Mouse (Mus musculus) layer of hippocampus, postnatal 25 days (tissue): ENCODE results near the gene Maml3. TPM values are rescaled to one million over a fixed set of nuclear protein-coding genes. Genes with fewer than 3 reads are reported as not detected.

Experiments
- DNase-seq, 2 experiments: peaks; one replicate each; pipeline ENCODE4 v3.0.0; 2022; ENCODE audit warnings: mixed read lengths in 2 of 2, low spot score in 1 of 2; ENCODE audit errors: extremely low spot score in 1 of 2
- total RNA-seq, 2 experiments: library from RNA; stranded (reverse); gene quantifications; 2 replicates each; pipeline ENCODE4 v1.2.3; 2021

Gene Maml3
- total RNA-seq, 2 experiments from 2014 or later: 7.3 to 10.0 TPM

GRCm38 (mm10) chr3:51764175-51764574 is 340.7 kb downstream of the Maml3 start:
- no peak for DNase-seq

- no peak for DNase-seq
These were observed 342.0 kb downstream of the Maml3 start for GRCm38 (mm10) chr3:51762900-51763299.

DNA sequence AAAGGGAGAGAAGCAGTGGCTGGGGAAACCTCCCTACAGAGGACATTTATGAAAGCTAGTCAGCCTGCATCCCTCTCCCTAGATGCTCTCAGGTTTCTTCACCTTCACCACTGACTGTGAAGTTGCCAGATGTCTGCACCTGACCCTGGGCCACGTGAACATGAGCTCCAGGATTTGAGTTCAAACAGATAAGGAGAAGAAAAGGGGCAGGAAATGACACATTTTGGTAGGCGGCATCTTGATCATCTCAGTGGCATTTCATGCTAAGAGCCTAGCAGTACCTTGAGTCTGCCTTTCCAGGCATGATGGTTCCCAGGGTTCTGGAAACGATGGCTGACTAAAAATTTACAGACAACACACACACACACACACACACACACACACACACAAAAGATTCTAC is 345.3 kb downstream of the Maml3 start:
- no peak for DNase-seq

- no peak for DNase-seq
These were observed 347.8 kb downstream of the Maml3 start for GRCm38 (mm10) chr3:51757032-51757431.

DNA sequence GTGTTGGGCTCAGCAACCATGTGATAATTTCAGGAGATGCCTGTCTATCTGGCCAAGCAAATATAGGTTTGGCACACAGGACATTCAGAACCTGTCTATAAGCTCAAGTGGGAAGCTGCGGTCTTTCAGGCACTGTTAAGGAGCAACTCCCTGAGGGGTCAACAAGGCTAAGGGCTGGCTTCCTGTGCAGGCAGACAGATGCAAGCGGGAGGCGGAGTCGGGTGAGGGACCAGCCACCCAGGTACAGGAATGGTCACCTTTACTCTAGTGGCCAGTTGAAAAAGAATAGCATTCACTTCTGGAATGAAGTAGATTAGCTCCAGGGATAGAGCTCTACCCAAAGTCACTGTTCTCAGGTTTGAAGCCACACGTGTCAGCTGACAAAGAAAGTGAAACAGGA is 348.6 kb downstream of the Maml3 start:
- DNase-seq: no peak

- no peak for DNase-seq
These were observed 351.6 kb downstream of the Maml3 start for GRCm38 (mm10) chr3:51753262-51753661.

DNA sequence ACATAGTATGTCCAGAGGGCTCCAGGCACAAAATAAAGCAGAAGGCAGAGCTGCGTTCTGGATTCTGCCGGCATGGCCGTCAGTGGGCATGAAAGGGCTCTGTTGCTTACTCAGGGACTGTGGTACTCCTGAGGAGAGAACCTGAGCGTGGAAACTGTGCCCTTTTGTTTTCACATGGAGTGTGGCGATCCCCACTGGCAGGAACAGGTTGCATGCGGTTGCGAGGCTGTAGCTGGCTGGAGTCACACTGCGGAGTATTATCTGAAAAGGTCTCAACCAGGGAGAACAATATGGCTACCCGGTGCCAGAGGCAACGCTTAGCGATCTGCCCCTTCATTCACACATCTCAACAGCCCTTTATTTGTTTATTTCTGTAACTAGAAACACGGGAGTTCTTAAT is 353.4 kb downstream of the Maml3 start:
- DNase-seq: no peak

DNA sequence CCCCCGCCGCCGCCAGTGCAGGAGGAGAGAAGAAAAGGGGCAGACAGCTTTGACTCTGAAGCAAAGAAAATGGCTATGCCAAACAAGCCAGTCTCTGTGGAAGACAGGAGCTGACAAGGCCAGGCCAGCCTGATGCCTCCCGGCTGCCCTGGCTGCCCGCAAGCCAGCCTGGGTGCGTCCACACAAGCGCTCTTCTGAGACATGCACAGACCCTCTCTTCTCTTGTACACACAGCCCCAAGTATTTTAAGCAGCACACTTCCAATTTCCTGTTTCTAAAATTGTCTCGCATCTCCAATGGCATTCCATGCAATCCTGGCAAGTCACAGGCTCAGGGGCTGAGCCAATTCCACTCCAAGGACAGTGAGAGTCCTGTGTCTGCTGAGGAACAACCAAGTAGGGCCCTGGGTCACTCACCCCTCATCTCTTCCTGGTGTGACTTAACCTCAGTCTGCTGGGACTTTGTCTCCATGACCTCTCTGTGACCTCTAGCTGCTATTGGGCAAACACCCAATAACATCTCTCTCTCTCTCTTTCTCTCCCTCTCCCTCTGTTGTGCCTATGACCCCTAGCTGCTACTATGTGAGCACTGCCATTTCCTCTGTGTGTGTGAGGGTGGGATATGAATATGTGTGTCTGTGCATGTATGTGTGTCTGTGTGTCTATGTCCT is 354.9 kb downstream of the Maml3 start:
- no peak for DNase-seq

- no peak for DNase-seq
These were observed 355.5 kb downstream of the Maml3 start for GRCm38 (mm10) chr3:51749421-51749811.

- no peak for DNase-seq
These were observed 356.2 kb downstream of the Maml3 start for GRCm38 (mm10) chr3:51748436-51749376.

- no peak for DNase-seq
These were observed 358.1 kb downstream of the Maml3 start for GRCm38 (mm10) chr3:51746816-51747215.

- DNase-seq: no peak
These were observed 359.7 kb downstream of the Maml3 start for GRCm38 (mm10) chr3:51745162-51745561.

DNA sequence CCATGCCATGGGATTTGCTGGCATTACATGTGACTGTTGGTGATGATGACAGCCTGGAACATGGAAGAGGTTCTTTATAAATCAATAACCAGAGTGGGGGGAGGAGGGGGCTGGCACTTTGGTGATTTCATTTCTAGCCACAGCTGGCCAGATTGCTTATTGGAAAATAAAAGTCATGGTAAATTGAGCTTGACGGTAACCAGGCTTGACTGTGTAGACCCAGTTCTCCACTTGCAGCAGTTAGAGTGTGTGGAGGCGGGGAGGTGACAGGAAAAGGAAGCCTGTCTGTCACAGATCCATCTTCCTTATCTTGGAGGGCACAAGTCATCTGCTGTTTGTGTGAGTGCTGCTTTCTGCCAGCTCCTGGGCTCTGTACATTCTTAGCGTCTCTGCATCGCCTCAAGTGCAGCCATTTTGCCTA is 360.5 kb downstream of the Maml3 start:
- DNase-seq: no peak

DNA sequence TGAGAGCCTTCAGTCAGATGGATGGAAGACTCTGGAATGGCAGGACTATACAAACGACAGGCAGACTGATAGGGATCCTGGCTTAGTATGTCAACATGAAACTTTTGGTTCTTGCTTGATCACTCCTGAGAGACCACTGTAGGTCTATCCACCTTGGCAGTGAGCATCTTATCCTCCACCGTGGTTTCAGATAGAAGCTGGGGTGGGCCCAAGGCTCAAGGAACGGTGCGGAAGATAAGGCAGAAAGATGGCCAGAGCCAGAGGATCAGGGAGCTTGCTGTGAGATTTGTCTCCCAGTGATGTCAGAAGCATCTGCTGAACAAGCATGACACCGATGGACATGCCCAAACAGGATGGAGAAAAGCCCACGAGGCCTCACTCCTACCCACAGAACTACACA is 362.5 kb downstream of the Maml3 start:
- no peak for DNase-seq

DNA sequence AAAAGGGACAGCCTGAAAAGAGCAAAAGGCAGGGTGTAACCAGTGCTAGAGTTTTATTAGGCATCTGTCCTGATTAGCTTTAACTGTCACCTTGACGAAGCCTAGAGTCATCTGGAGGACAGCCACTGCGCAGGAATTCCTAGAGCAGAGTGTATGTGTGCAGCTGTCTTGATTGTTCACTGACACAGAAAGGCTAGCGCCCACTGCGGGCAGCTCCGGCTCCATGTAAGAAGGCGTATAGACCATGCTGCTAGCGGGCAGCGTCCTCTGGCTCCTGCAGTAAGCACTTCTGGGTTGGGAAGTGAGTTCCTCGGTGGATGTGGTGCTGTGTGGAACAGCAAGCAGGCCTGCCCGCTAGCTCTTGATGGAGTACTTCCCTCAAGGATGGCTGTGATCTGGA is 363.1 kb downstream of the Maml3 start:
- DNase-seq: no peak

DNA sequence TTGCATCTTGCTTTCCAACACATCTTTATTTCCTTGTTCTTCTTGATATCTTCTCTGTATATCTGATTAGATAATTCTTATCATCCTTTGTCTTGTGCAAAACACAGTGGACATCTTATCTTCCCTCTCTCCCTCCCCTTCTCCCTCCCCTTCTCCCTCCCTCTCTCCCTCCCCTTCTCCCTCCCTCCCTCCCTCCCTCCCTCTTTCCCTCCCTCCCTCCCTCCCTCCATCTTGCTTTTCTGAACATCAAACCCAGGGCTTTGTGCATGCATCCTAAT is 365.1 kb downstream of the Maml3 start:
- no peak for DNase-seq

- DNase-seq: no peak
These were observed 365.6 kb downstream of the Maml3 start for GRCm38 (mm10) chr3:51739049-51739834.

DNA sequence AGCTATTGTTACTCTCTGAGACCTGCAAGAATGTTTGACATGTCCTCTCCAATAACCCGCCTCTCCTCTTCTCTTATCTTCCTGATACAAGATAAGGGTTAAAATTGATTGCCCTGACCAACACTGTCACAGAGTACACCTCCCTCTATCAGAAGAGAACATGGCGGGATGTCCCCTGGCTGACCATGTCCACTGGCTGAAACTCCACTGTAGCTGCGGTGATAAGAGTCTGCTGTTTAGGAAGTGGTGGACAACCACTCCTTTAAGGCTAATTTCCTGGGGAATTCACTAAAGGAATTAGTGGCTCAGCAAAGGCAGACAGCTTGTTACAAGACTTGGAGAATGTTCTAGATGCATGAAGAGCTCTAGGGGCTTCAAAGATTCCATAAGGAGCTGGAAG is 371.2 kb downstream of the Maml3 start:
- DNase-seq: no peak

DNA sequence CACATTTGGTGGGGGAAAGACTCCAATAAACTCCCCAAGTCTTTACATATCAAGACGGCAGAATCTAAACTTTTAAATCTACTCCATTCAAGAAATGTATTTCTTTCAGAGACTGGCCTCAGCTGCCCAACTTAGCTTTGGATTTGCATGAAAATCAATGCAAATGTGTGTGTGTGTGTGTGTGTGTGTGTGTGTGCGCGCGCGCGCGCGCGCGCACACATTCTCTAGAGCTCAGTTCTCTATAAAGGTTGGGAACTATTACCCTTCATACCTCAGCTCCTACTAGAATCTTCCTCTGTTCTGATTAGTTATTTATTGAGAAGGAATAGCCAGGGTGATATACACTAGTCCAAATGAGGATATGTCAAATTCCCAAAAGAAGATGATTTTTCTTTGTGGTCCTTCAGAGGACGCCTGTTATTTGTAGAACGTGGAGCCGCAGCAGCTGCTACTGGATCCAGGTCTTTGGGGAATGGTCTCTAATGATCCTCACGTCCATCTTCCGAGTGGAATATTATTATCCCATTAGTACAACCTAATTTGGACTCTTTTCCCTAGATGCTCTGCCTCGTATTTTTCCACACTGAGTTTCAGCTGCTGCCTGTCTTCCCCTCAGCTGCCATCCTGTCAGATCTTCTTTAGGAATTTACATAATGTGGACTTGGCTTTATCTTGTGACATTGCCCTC is 372.8 kb downstream of the Maml3 start:
- DNase-seq: no peak

DNA sequence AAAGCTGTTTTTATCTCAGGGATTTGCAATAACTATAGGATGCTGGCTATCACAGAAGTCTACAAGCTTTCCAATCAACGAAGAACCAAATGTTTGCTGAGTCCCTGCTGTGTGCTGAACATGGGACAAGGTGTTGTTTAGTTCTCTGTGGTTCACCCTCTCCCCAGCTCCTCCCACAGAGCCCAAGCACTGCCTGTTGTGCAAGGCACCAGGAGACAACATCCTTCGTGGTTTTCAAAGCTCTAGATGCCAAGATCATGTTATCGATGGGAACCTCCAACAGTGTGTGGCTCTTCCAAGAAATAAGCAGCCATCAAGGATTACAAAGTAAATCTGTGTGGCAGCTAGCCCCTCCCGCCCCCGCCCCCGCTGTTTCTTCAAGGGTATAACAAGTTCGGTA is 374.2 kb downstream of the Maml3 start:
- DNase-seq: no peak
